Mouse (Mus musculus): ENCODE data around the gene Mt2. TPM values are rescaled to one million over a fixed set of nuclear protein-coding genes. Genes with fewer than 3 reads are reported as not detected.

The Mt2 gene
- total RNA-seq, 2 experiments from 2014 or later, result 467 to 654 TPM

DNA sequence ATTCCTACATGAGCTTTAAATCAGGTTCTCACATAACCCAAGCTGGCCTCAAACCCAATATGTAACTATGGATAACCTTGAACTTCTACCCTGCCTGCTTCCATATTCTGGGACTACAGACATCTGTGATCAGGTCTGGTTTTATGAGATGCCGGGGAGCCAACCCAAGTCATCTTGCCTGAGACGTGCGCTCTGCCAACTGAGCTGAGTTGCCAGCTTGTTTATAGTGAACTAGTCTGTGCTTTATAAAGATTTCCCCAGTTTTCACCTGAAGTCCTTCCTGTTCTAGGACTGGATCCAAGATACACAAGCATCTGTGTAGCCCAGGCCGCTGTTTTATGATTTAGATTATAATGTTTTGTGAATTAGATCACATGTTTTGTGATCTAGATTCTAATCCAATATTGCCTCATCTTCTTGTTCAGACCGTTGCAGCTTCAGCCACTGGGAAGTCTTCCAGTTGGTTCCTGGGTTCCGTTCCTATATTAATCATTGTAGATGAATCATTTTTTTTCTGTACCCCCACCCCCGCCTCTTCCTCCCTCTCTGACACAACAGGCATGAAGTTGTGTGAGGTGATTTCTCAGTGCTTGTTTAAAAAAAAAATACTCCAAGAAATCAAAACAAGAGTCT lies 22.2 kb downstream of the Mt2 start:
- no peak for DNase-seq (ENCODE audit: low spot score in 2 of 2)

DNA sequence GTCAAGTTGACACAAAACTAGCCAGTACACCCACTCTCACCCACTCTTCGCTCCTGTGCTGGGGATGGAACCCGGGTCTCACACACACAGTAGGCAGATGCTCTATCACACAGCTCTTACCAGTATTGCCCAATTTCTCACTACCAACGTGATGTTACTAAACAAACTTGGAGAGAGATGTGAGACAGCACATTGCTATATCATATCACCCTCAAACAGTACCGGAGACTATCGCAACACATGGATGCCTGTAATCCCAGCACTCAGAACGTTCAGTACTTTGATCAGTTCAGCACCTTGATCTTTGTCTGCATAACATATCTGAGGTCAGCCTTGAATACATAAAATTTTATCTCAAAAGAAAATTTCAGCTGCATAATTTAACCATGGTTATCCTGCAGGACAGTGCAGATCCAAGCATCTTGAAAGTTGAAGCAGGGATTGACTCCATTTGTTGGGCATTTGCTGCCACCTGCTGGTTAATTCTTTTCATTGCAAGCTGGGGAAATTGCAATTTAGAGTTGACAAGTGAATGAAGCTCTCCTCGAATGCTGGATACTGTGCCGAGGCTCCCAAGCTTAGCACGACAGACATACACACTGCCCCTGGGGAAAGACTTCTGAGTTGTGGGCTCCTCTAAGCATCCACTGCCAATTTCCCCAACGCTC lies 26.9 kb downstream of the Mt2 start:
- DNase-seq (ENCODE audit: low spot score in 2 of 2), result peak; percentile 65 to 85

DNA sequence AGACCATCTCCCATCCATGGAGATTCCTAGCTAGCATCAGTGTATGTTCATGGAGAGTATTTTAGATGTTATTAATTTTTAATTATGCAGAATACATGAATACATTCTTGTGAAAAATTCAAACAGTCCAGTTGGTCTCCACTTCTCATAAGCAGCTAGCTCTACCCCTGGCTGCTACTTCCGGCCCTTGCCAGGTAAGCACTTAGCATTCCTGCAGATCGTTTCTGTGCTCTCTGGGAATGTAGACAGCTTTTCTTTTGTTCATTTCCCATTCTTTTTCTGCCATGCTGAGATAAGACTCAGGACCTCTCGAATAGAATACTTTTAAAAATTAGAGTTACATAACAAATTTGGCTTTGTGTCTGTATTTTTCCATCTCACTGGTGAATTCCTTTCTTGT lies 31.6 kb downstream of the Mt2 start:
- DNase-seq (ENCODE audit: low spot score in 2 of 2), result no peak

DNA sequence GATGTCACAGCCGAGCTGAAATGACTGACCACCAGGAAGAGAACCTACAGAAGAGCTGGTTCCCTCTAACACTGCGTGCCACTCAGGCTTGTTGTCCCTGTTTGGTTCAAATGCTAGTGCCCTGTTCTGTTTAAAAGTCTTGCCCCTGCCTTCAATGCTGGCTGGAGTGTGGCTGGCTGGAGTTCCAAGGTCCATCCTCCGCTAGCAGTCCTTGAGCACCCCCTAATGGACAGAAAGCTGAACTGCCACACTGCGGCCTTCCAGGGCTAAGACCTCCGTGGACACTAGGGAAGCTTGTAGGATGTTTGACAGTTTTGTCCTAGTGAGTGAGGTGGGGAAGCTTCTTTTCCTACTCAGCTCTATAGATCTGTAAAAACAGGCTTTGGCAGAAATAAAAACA lies 33.3 kb downstream of the Mt2 start:
- DNase-seq (ENCODE audit: low spot score in 2 of 2), result peak in 1 of 2 experiments; percentile 62

DNA sequence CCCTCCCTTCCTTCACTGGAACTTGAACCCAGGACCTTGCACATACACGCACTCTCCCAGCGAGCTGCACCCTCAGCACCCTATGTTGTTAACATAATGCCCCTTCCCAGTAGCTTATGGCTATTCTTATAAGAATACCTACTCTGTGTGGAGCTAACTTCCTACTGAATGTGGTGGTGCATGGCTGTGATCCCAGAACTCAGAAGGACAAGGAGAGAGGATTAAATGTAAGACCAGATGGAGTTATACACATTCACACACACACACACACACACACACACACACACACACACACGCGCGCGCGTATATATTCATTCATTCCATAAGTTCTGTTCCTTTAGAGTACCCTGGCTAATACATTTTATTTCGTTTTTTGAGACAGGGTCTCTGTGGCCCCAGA lies 33.8 kb downstream of the Mt2 start:
- no peak for DNase-seq (ENCODE audit: low spot score in 2 of 2)

DNA sequence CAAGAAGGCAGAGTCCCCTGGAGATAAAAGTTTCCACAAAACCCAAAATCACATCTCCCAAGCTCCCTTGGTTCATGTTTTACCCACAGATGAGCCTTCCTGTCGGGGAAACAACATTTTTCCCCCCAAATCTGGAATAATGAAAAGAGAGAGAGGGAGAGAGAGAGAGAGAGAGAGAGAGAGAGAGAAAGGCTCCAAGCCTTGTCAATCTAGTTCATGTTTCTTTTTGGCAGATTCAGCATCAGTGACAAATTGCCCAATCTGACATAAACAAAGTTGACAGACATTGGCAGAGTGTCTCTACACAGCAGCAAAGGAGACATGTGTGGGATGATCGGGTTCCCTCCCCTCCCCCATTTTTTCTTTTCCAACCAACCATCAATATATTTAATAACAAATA lies 35.0 kb downstream of the Mt2 start:
- no peak for DNase-seq (ENCODE audit: low spot score in 2 of 2)

DNA sequence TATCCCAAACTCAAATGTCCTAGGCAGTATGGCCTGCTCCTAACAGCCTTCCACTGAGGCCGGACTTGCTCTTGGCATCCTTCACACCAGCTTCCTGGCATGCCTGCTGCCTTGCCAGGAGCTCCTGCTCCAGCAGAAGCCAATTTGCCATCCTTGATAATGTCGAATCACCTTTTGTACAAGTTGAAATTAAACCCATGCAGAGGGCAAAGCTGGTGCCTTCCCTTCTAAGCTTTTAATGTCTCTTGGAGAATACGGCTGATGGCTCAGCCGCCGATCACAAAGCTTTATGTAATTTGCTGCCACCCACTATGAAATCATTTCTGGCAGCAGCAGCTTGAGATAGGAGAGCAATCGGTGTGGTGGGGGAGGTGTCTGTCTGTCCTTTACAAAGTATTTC lies 37.2 kb downstream of the Mt2 start:
- DNase-seq (ENCODE audit: low spot score in 2 of 2), result peak; percentile 27 to 57

DNA sequence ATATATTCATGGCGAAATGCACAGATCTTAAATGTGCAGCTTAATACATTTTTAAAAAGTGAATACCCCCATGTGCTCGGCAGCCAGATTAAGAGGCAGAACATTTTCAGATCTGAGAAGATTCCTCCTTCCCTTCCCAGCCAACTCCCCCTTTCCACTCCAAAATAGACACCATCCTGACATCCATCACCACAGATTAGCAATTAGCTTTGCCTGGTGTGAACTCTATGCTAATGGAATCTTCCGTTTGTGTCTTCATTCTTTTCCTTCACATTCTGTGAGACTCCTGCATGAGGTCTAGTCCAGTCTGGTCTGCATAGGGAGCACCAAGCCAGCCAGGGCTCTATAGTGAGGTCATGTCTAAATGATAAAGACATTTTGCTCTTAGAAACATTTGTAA lies 37.8 kb downstream of the Mt2 start:
- DNase-seq (ENCODE audit: low spot score in 2 of 2), result peak in 1 of 2 experiments; percentile 56

DNA sequence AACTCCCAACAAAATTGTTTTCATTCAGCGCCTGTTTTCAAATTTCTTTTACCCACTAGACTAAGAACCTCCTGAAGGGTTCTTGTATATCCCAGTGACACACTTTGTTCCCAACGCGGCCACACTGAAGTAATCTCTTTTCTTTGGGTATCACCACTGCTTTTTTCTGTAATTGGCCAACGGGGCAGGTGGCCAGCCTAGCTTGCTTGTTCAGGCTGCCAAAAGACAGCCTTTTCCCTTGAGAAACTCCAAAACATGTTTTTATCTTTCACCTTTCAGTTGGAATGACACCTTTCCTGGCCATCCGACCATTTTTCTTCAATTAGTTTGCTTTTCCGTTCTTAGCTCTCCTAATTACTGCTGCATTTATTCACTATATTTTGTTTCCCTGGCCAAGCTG lies 41.4 kb downstream of the Mt2 start:
- DNase-seq (ENCODE audit: low spot score in 2 of 2), result peak in 1 of 2 experiments; percentile 51

DNA sequence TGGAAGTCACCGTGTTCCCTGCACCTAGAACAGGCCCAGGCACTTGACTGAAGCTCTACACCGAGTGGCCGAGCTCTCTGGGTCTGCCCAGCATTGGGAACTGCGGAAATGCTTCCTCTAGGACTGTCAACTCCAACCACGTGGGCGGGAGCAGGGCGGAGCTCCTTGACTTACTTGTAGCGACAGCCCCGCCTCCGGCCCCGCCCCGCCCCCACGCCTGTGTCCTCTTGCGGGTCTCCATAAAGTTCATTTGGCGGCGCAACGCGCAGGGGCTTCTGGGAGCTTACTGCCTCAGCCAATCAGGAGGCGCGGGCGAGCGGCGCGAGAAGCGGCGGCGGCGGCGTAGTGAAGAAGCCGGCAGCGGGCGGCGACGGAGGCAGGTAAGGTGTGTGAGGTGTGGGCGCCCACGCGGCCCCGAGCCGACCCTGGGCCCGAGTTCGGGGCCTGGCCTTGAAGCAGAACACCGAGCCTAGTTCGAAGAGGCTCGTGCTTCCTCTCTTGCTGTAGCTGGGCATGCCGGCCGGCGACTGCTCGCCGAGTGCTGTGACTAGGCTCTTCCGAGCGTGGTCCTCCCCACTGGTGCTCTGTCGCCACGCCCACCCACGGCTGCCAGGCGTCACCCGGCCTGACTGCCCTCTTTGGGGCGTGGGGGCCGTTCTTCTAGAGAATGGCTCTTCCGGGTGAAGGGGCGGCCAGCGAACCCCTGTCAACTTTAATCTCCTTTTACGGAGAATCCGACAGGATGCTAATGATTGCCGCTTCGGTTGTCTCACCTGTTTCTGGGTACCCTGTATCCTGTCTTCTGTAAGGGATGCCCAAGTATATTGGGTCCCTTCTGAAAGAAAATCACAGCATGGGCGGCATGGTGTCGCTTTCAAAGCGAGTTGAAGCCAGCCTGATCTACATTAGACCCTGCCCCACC lies 42.0 kb downstream of the Mt2 start, which contains the start of gene Nup93:
Gene Nup93 (plus strand): TSS at position 313 of the 922 bp plus-strand sequence.
- peak; percentile 94 to 98 for DNase-seq (ENCODE audit: low spot score in 2 of 2)

Other genes with a start within 250 kb of the Mt2 start
- 100 to 1,000 TPM; 131 to 135 TPM for gene Amfr, start 159.8 kb upstream of the Mt2 start, total RNA-seq (2021)
- 10 to 100 TPM; 53.1 to 54.0 TPM for gene Nudt21, start 135.6 kb upstream of the Mt2 start, total RNA-seq (2021)
- gene Ogfod1, start 135.5 kb upstream of the Mt2 start, total RNA-seq (2021), result 10 to 100 TPM; 66.5 to 67.4 TPM
- 10 to 100 TPM; 17.7 to 19.6 TPM for gene Bbs2, start 73.7 kb upstream of the Mt2 start, total RNA-seq (2021)
- gene Mt4, start 35.5 kb upstream of the Mt2 start, total RNA-seq (2021), result not detected
- gene Mt3, start 20.1 kb upstream of the Mt2 start, total RNA-seq (2021), result 1,000 to 10,000 TPM; 1,034 to 1,120 TPM
- 100 to 1,000 TPM; 472 to 625 TPM for gene Mt1, start 6.4 kb downstream of the Mt2 start, total RNA-seq (2021)
- gene Nup93, start 41.9 kb downstream of the Mt2 start, total RNA-seq (2021), result 10 to 100 TPM; 54.8 to 56.1 TPM
- under 1 TPM; 0.31 to 0.44 TPM for gene Slc12a3, start 156.5 kb downstream of the Mt2 start, total RNA-seq (2021)
- 10 to 100 TPM; 43.9 to 56.6 TPM for gene Herpud1, start 213.8 kb downstream of the Mt2 start, total RNA-seq (2021)

All from layer of hippocampus, postnatal 14 days (tissue).